Mouse (Mus musculus) kidney, postnatal 25 days (tissue): ENCODE measurements around the gene Nbeal1.
A peak's percentile ranks its signal among the peaks of the same experiment; 100 is the strongest.
"Not testable (repeated sequence)": the region's sequence is repeated elsewhere in the genome, so short reads cannot be mapped to it uniquely, and the experiment has no call there.

ENCODE experiments used
- DNase-seq, 2 experiments: peaks; one replicate each; pipeline ENCODE4 v3.0.0; 2021; ENCODE audit warnings: mixed read lengths in 2 of 2

The Nbeal1 gene

DNA sequence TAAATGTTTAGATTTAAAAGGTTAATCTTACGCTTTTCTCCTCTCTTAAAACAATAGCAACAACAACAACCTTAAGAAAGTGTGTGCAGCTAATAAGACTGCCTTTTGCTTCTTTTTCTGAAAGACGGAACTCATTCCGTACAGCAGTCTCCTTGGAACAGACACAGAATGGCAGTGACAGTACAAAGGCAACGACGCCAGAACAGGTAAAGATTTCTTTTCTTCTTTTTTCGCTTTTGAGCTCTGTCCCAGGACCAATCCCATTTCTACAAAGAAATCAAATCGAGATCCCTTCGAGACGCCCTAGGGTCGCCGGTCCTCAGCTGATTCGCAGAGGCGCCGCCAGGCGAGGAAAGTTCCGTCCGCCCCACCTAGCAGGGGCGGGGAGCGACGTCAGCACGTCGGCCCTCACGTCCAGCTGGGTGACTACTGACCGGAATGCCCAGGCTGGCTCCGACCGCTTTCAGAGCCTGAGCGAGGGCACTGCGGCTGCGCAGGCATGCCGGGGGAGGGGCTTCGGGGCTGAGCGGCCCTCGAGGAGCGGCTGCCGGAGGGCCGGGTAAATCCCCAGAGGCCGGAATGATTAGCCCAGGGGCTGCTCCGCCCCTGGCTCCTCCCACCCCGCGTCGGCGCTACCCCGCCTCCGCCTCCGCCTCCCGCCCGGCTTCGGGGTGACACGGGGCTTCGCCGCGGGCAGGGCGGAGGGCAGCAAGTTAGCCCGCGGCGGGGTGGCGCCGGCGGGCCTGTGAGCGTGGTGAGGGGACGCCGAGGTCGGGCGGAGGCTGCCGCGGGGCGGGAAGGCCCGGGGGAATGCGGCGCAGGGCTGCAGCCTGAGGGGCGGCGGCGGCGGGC lies at the start of gene Nbeal1:
TSS of gene Nbeal1 (plus strand) at position 668 of the 852 bp plus-strand sequence.
- peak; percentile 98 to 99 for DNase-seq

- DNase-seq, result no peak
Measured at GRCm38 (mm10) chr1:60137346-60137745, 43.1 kb upstream of the Nbeal1 start.

- DNase-seq, result no peak
Measured at GRCm38 (mm10) chr1:60152700-60153099, 27.7 kb upstream of the Nbeal1 start.

- DNase-seq, result no peak
Measured at GRCm38 (mm10) chr1:60156651-60157050, 23.7 kb upstream of the Nbeal1 start.

GRCm38 (mm10) chr1:60158411-60158810 lies 22.0 kb upstream of the Nbeal1 start:
- peak; percentile 49 to 71 for DNase-seq

DNA sequence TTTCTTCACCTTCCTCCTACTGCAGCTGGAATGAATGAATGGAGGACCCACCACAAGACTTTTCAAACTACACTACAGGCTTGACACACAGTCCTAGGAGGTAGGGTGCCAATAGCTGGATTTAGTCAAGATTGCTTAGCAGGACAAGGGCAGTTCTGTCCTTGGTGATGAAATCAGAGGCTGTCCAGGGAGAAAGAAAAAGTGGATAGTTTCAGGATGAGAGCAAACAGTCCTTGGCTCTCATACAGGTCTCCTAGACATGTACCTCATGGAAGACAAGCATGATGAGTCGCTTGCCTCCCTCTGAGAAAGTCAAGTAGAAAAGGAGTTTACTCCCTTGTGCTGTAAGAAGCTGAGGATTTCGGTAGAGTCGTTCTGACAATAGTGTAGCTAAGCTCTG lies 16.7 kb upstream of the Nbeal1 start:
- DNase-seq, result no peak

- no peak for DNase-seq
Measured at GRCm38 (mm10) chr1:60169626-60170025, 10.8 kb upstream of the Nbeal1 start.

GRCm38 (mm10) chr1:60170251-60170650 lies 10.1 kb upstream of the Nbeal1 start:
- no peak for DNase-seq

- no peak for DNase-seq
Measured at GRCm38 (mm10) chr1:60173119-60173518, 7.3 kb upstream of the Nbeal1 start.

DNA sequence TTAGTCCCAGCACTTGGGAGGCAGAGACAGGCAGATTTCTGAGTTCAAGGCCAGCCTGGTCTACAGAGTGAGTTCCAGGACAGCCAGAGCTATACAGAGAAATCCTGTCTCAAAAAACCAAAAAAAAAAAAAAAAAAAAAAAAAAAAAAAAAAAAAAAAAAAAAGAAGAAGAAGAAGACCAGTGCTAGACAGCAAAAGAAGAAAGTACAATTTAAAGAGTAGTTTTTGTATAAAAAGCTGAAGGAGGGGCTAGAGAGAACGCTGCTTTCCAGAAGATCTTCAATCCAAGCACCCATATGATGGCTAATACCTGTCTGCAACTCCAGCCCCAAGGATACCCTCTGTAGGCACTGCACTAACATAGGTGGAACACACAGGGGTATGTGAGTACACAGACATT lies 2.6 kb upstream of the Nbeal1 start:
- not testable (repeated sequence) for DNase-seq

GRCm38 (mm10) chr1:60179376-60179775 lies 1.0 kb upstream of the Nbeal1 start:
- DNase-seq, result no peak

GRCm38 (mm10) chr1:60180784-60181221 lies 404 bp downstream of the Nbeal1 start:
- peak in 1 of 2 experiments; percentile 60 for DNase-seq

GRCm38 (mm10) chr1:60188454-60188853 lies 8.1 kb downstream of the Nbeal1 start:
- DNase-seq, result no peak

- no peak for DNase-seq
Measured at GRCm38 (mm10) chr1:60196813-60197212, 16.4 kb downstream of the Nbeal1 start.

GRCm38 (mm10) chr1:60199006-60199405 lies 18.6 kb downstream of the Nbeal1 start:
- DNase-seq, result no peak

- no peak for DNase-seq
Measured at GRCm38 (mm10) chr1:60236261-60236660, 55.9 kb downstream of the Nbeal1 start.

GRCm38 (mm10) chr1:60240430-60240829 lies 60.0 kb downstream of the Nbeal1 start:
- DNase-seq, result no peak

DNA sequence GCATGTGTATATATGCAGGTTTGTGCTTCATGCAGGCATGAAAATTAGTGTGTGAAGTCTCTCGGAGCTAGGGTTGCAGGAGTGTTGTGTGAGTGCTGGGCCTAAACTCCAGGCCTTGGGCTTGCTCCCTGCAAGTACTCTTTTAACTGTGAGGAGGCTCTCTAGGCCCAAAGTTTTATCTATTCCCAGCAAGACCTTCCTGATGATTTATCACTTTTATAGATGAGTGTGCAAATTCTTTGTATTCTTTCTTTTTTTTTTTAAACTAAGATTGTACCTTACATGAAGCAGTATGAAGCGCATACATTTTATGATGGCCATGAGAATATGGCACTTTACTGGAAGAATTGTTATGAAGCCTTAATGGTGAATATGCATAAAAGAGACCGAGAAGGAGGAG lies 87.7 kb downstream of the Nbeal1 start:
- no peak for DNase-seq

- no peak for DNase-seq
Measured at GRCm38 (mm10) chr1:60269314-60269713, 88.9 kb downstream of the Nbeal1 start.

GRCm38 (mm10) chr1:60272471-60272870 lies 92.1 kb downstream of the Nbeal1 start:
- peak in 1 of 2 experiments; percentile 19 for DNase-seq

DNA sequence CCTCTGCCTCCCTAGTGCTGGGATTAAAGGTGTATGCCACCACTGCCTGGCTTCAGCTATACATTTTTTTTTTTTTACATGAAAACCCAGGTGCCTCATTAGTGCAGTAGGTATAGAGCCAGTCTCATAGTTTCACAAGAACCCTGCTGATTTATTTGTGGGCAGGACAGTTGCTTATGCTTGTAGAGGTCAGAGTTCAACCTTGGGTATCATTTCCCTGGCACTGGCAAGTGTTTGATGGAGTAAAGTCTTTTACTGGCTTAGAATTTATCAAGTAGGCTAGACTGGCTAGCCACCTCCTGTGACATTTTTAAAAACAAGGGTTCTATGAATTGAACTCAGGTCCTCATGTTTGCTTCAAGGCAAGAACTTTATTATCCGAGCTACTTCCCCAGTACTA lies 113.5 kb downstream of the Nbeal1 start:
- no peak for DNase-seq

DNA sequence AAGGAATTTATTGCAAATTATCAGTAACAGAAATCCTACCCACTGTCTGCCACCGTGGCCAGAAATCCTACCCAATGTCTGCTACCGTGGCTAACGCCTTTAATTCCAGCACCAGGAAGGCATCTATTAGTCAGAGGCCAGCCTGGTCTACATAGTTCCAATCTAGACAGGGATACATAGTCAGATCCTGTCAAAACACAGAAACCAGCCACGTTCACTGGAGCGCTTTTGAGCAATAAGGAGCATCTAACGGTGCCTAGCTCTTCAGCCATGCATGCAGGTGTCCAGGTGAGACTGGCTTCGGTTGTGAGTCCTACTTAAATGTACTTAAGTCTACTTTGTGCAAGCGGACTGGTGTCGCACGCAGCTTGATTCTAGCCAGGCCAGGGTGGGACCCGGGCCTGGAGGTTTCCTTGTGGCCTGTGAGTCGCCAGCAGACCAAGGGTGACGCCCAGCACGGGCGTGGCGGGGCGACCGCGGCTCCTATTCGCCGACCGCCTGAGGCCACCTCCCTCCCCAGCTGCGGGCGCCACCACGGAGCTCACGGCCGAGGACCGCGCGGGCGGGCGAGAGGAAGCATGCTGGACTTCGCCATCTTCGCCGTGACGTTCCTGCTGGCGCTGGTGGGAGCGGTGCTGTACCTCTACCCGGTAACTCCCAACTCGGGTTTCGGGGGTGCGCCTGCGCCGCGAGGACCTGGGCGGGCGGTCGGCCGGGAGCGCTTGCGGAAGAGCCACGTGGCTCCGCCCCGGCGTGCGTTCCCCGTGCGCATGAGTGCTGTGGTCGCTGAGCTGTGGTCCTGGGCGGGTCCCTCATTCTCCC lies 162.6 kb downstream of the Nbeal1 start, which contains the start of gene Cyp20a1:
TSS of gene Cyp20a1 (plus strand) at position 516 of the 822 bp plus-strand sequence.
- DNase-seq, result peak; percentile 87 to 96

DNA sequence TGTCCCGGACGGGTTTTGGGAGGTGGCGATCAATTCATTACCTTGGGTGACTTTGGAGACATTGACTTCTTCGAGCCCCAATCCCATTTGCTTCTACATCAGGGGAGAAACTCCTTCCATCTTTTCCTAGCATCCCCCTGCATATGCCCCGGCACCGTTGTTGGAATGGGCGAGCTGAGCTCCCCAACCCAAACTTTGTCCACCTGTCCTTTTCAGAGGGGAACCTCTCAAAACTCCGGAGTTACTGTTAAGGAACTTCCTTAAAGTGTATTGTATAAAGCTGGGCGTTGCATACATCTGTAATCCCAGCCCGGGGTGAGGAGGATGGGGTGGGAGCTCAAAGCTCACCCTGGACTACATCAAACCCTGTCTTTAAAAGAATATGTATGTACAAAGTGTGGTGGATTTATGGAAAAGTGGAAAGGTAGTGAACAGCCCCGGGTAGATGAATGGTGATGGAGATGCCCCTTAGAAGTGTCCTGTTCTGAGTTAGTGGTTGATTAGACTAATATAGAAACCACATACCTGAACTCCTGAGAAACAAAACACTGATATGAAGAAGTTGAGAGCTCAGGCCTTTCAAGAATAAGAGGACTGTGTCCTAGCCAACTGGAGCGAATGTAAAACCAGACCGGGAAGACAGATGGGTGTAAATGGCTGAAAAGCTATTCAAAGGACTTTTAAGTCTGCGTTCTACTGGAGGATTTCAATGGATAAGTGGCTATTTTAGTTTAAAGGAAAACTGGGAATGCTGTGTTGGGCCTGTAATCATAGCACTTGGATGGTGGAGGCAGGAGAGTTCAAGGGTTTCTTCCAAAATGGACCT lies 163.4 kb downstream of the Nbeal1 start:
- no peak for DNase-seq
